Mouse (Mus musculus): ENCODE measurements around the gene Cmtr2.

DNA sequence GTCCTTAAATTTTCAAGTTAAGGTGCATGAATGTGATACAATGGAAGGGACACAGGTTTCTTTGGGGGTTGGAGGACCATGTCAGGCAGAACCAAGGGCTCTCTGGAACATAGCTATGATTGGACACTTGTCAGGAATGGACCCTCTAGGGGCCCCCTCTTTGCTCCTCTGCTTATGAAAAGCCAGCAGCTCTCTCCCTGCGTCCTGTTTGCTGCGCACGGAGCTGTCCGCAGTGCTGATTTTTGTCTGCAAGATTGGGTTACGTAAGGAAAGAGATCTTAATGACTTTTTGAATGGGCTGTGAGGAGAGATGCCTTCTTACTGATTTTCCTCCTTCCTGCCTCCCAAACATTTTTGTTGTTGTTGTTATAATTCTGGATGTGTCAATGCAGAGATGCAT, 18.8 kb upstream of the Cmtr2 start:
- TF ChIP-seq POLR2A (IDR thresholded peaks at IDR 0.05; ENCODE audit: insufficient read depth, low read length): no peak
- TF ChIP-seq CTCF (IDR thresholded peaks at IDR 0.05; ENCODE audit: low read depth, low read length): no peak
- TF ChIP-seq EP300 (IDR thresholded peaks at IDR 0.05; ENCODE audit: insufficient read depth, low read depth, low read length): no peak

All from ES-Bruce4 (cell line).